Mouse (Mus musculus) ES-Bruce4 (cell line): ENCODE measurements around the gene Ginm1.

Experiments
- CTCF ChIP-seq: IDR thresholded peaks from one replicate; pipeline ENCODE4 v1.8.1; 2011; ENCODE audit warnings: low read depth, low read length
- EP300 ChIP-seq: IDR thresholded peaks from 2 replicates; pipeline ENCODE4 v1.6.1; 2011; ENCODE audit warnings: low read depth, low read length; ENCODE audit not compliant: insufficient read depth
- POLR2A ChIP-seq: IDR thresholded peaks from one replicate; pipeline ENCODE4 v1.8.1; 2011; ENCODE audit warnings: low read length; ENCODE audit not compliant: insufficient read depth

- TF ChIP-seq CTCF = no peak
- no peak for TF ChIP-seq EP300
- TF ChIP-seq POLR2A = no peak
Measured at GRCm38 (mm10) chr10:7775421-7775820, 17.2 kb downstream of the Ginm1 start.
